Comparison of ENCODE assay signal across 24 mouse cellular contexts in the genomic region with DNA sequence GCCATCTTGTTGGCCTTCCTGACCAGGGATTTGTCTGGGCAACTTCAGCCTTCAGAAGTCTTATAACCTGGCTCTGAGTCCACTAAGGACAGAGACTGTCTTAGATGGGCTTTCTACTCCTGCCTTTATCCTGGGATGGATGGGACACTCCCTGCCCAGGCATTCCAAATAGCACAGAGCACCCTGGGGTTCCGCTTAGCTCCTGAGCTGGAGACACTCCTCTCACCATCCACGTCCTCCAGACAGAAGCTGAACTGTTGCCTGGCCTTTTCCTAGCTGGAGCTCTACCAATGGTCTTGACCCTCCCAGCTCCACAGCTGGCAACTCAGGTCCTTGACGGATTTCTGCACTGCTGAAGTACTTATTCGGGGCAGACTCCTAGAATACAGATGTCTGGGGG. TPM values are rescaled to one million over a fixed set of nuclear protein-coding genes. Genes with fewer than 3 reads are reported as not detected.
DNase-seq lines count a peak whose midpoint lies in the region; ATAC-seq and TF ChIP-seq lines count a peak whose summit lies in the region.
"Had no signal": no experiment of that assay in that cellular context is flagged by ENCODE, and none has a peak within 500 bp of the region (broad histone marks: within the 10 kb centered on the region; RNA-seq: fewer than 3 reads in every experiment).

No protein-coding gene starts in this region.

- no peaks in the 10 kb centered on the region for H3K4me1 ChIP-seq in forebrain, embryonic 13.5 days
- no peaks in the 10 kb centered on the region for H3K4me1 ChIP-seq in forebrain, embryonic 14.5 days (ENCODE audit: control insufficient read depth, insufficient read depth, low read length)
- H3K4me1 ChIP-seq in heart, adult 2 months (ENCODE audit: control insufficient read depth, insufficient read depth, low read length) = peaks cover 21% of the 10 kb centered on the region
- peaks cover 9% of the 10 kb centered on the region for H3K4me1 ChIP-seq in intestine, embryonic 16.5 days (ENCODE audit: control insufficient read depth, insufficient read depth, low read length)
- H3K4me1 ChIP-seq: forebrain, embryonic 12.5 days; hindbrain, embryonic 15.5 days had no signal

- H3K27ac ChIP-seq in forebrain, embryonic 13.5 days = no peak overlapping the region
- no peak overlapping the region for H3K27ac ChIP-seq in forebrain, embryonic 14.5 days (ENCODE audit: low read depth, low read length)
- peak overlapping the region; percentile 20 for H3K27ac ChIP-seq in heart, adult 2 months
- no peak overlapping the region for H3K27ac ChIP-seq in intestine, embryonic 16.5 days (ENCODE audit: low read length)
- H3K27ac ChIP-seq: embryonic facial prominence, embryonic 13.5 days; forebrain, embryonic 12.5 days; heart, embryonic 15.5 days; hindbrain, embryonic 15.5 days had no signal

- 54% methylated on average over 4 of the region's 4 CpGs for WGBS in forebrain, embryonic 13.5 days
- 62% methylated on average over 4 of the region's 4 CpGs for WGBS in forebrain, embryonic 14.5 days
- whole genome bisulfite sequencing in heart, adult 2 months = 64% methylated on average over 4 of the region's 4 CpGs
- 60% methylated on average over 4 of the region's 4 CpGs for WGBS in intestine, embryonic 16.5 days

- no peak for ATAC-seq in forebrain, embryonic 13.5 days
- ATAC-seq in forebrain, embryonic 14.5 days = no peak
- ATAC-seq in intestine, embryonic 16.5 days = no peak
- ATAC-seq: activated CD4-positive, CD25-positive, alpha-beta regulatory T cell, adult 4 months; CD4-positive, CD25-positive, alpha-beta regulatory T cell, adult 4 months; intestine, postnatal 0 days had no signal

- no peaks in the 10 kb centered on the region for H3K27me3 ChIP-seq in forebrain, embryonic 13.5 days
- no peaks in the 10 kb centered on the region for H3K27me3 ChIP-seq in forebrain, embryonic 14.5 days (replicated peaks; ENCODE audit: control insufficient read depth, insufficient read depth, low read length)
- no peaks in the 10 kb centered on the region for H3K27me3 ChIP-seq in heart, adult 2 months (ENCODE audit: control insufficient read depth, insufficient read depth, low read length)
- H3K27me3 ChIP-seq in myocyte (ENCODE audit: control insufficient read depth, insufficient read depth, insufficient read length) = no peaks in the 10 kb centered on the region
- H3K27me3 ChIP-seq in intestine, embryonic 16.5 days (replicated peaks; ENCODE audit: control insufficient read depth, insufficient read depth, low read length) = no peaks in the 10 kb centered on the region
- H3K27me3 ChIP-seq: embryonic facial prominence, embryonic 13.5 days; forebrain, embryonic 12.5 days; heart, embryonic 15.5 days; hindbrain, embryonic 15.5 days had no signal

- no peak overlapping the region for H3ac ChIP-seq in myocyte (ENCODE audit: control insufficient read depth, insufficient read length)

- no peak overlapping the region for H3K4me2 ChIP-seq in forebrain, embryonic 13.5 days
- H3K4me2 ChIP-seq in forebrain, embryonic 14.5 days (ENCODE audit: low read length) = no peak overlapping the region
- peak overlapping the region; percentile 40 for H3K4me2 ChIP-seq in myocyte (ENCODE audit: low read depth)
- H3K4me2 ChIP-seq in intestine, embryonic 16.5 days (ENCODE audit: low read depth, low read length) = no peak overlapping the region
- H3K4me2 ChIP-seq: embryonic facial prominence, embryonic 13.5 days; forebrain, embryonic 12.5 days; heart, embryonic 11.5 days; heart, embryonic 15.5 days; hindbrain, embryonic 15.5 days had no signal

- intact Hi-C loops in heart, adult 2 months (cut with DNase I) = no loop called here
- intact Hi-C loops in heart, postnatal 36 days (cut with DNase I) = no loop called here

- DNase-seq in forebrain, embryonic 14.5 days (ENCODE audit: low spot score) = no peak
- no peak for DNase-seq in heart, adult 2 months
- DNase-seq in heart, postnatal 36 days = no peak
- DNase-seq in ES-CJ7 (ENCODE audit: low read depth, low spot score) = peak; percentile 52
- DNase-seq: adrenal gland, adult 2 months; adrenal gland, postnatal 25 days; B cell, adult 2 months; cerebellum, adult 18-20 months; cerebellum, adult 9-11 months; cerebellum, postnatal 36 days; gastrocnemius, postnatal 14 days; heart, postnatal 14 days had no signal

- H3K79me2 ChIP-seq in heart, adult 2 months (replicated peaks; ENCODE audit: control insufficient read depth, insufficient read depth, low read length) = no peaks in the 10 kb centered on the region
- H3K79me2 ChIP-seq in myocyte (ENCODE audit: control insufficient read depth, insufficient read depth) = no peaks in the 10 kb centered on the region

- no peak overlapping the region for H3K4me3 ChIP-seq in forebrain, embryonic 13.5 days
- no peak overlapping the region for H3K4me3 ChIP-seq in forebrain, embryonic 14.5 days (ENCODE audit: low read depth, low read length)
- H3K4me3 ChIP-seq in heart, adult 2 months = no peak overlapping the region
- H3K4me3 ChIP-seq in myocyte = no peak overlapping the region
- H3K4me3 ChIP-seq in intestine, embryonic 16.5 days (ENCODE audit: low read length) = no peak overlapping the region
- H3K4me3 ChIP-seq: embryonic facial prominence, embryonic 13.5 days; forebrain, embryonic 12.5 days; heart, embryonic 15.5 days; hindbrain, embryonic 15.5 days had no signal

- TF ChIP-seq EP300 in heart, adult 2 months (IDR thresholded peaks at IDR 0.05; ENCODE audit: insufficient read depth, low read depth, low read length) = no peak

- H3K9me3 ChIP-seq in forebrain, embryonic 13.5 days (replicated peaks) = no peaks in the 10 kb centered on the region
- no peaks in the 10 kb centered on the region for H3K9me3 ChIP-seq in forebrain, embryonic 14.5 days (replicated peaks; ENCODE audit: control insufficient read depth, low read length)
- H3K9me3 ChIP-seq in intestine, embryonic 16.5 days (ENCODE audit: control insufficient read depth, low read length) = no peaks in the 10 kb centered on the region
- H3K9me3 ChIP-seq: embryonic facial prominence, embryonic 13.5 days; forebrain, embryonic 12.5 days; G1E; heart, embryonic 15.5 days; hindbrain, embryonic 15.5 days had no signal

- H3K36me3 ChIP-seq in forebrain, embryonic 13.5 days (ENCODE audit: poor library complexity, severe bottlenecking) = no peaks in the 10 kb centered on the region
- no peaks in the 10 kb centered on the region for H3K36me3 ChIP-seq in forebrain, embryonic 14.5 days (ENCODE audit: control insufficient read depth, insufficient read depth, low read length)
- H3K36me3 ChIP-seq in heart, adult 2 months (ENCODE audit: control insufficient read depth, insufficient read depth, low read length) = no peaks in the 10 kb centered on the region; the same call in 1 of the 2 replicates
- H3K36me3 ChIP-seq in myocyte (ENCODE audit: control insufficient read depth, insufficient read depth) = no peaks in the 10 kb centered on the region
- H3K36me3 ChIP-seq in intestine, embryonic 16.5 days (ENCODE audit: control insufficient read depth, insufficient read depth, low read length) = no peaks in the 10 kb centered on the region
- H3K36me3 ChIP-seq: embryonic facial prominence, embryonic 13.5 days; forebrain, embryonic 12.5 days; heart, embryonic 15.5 days; hindbrain, embryonic 15.5 days had no signal

- no peak for TF ChIP-seq POLR2A in heart, adult 2 months (IDR thresholded peaks at IDR 0.05; ENCODE audit: insufficient read depth, low read depth, low read length)
- no peak for TF ChIP-seq POLR2A in myocyte (IDR thresholded peaks at IDR 0.05; ENCODE audit: insufficient read length, low read depth)

- 0 out of 2 replicates have a peak overlapping the region, but pooled peaks have one; percentile 18 for H3K9ac ChIP-seq in forebrain, embryonic 13.5 days
- no peak overlapping the region for H3K9ac ChIP-seq in forebrain, embryonic 14.5 days (ENCODE audit: low read length)
- no peak overlapping the region for H3K9ac ChIP-seq in heart, adult 2 months (ENCODE audit: low read depth, low read length)
- no peak overlapping the region for H3K9ac ChIP-seq in intestine, embryonic 16.5 days (ENCODE audit: low read depth, low read length)
- H3K9ac ChIP-seq: embryonic facial prominence, embryonic 13.5 days; forebrain, embryonic 12.5 days; heart, embryonic 15.5 days; hindbrain, embryonic 15.5 days had no signal

- TF ChIP-seq CTCF in heart, adult 2 months (IDR thresholded peaks at IDR 0.05) = no peak

TF ChIP-seq in myocyte, 11 proteins besides CTCF, POLR2A, EP300 and RAD21 (continues in another document):
- TF ChIP-seq MYOG (IDR thresholded peaks at IDR 0.05; ENCODE audit: control insufficient read depth in 1 of 3, insufficient read depth in 1 of 3, insufficient read length in 2 of 3, low read depth in 2 of 3) (no peak), POLR2AphosphoS2 (IDR thresholded peaks at IDR 0.05; ENCODE audit: insufficient read length, low read depth) (no peak), MYOD1 (IDR thresholded peaks at IDR 0.05; ENCODE audit: control insufficient read depth in 1 of 3, insufficient read length in 2 of 3, low read depth in 2 of 3) (no peak), E2F4 (IDR thresholded peaks at IDR 0.05; ENCODE audit: insufficient read depth) (no peak), MAX (IDR thresholded peaks at IDR 0.05; ENCODE audit: low read depth) (no peak)

RNA-seq across cellular contexts. Expression of a gene that starts 26.9 kb away (rescaled TPM):
- 26.1 and 28.5 TPM in 2 replicates for polyA plus RNA-seq in forebrain, embryonic 13.5 days (2015; fragmentation: Nextera tagmentation; extraction: Ambion mirVana)
- 15.1 and 15.7 TPM in 2 replicates for polyA plus RNA-seq in forebrain, embryonic 14.5 days (2014; fragmentation: Nextera tagmentation; extraction: Ambion mirVana)
- 1 to 10 TPM; 4.4 to 4.9 TPM for total RNA-seq in heart, adult 2 months (2021)
- polyA plus RNA-seq in heart, adult 2 months (2012; rRNA removed) = 2.1 and 2.8 TPM in 2 replicates
- total RNA-seq in heart, postnatal 36 days (2021) = 1 to 10 TPM; 4.4 to 6.3 TPM
- polyA plus RNA-seq in myocyte (2012; fragmentation: generic; extraction: Trizol) = 6.1 TPM
- 31.2 and 31.3 TPM in 2 replicates for polyA plus RNA-seq in intestine, embryonic 16.5 days (2015; fragmentation: Nextera tagmentation; extraction: Ambion mirVana)

RNA-seq across cellular contexts. Expression of a gene that starts 29.0 kb away (rescaled TPM):
- 81.7 and 90.6 TPM in 2 replicates for polyA plus RNA-seq in forebrain, embryonic 13.5 days (2015; fragmentation: Nextera tagmentation; extraction: Ambion mirVana)
- 90.6 and 108 TPM in 2 replicates for polyA plus RNA-seq in forebrain, embryonic 14.5 days (2014; fragmentation: Nextera tagmentation; extraction: Ambion mirVana)
- 100 to 1,000 TPM; 279 to 331 TPM for total RNA-seq in heart, adult 2 months (2021)
- polyA plus RNA-seq in heart, adult 2 months (2012; rRNA removed) = 172 and 183 TPM in 2 replicates
- total RNA-seq in heart, postnatal 36 days (2021) = 100 to 1,000 TPM; 316 to 318 TPM
- 246 TPM for polyA plus RNA-seq in myocyte (2012; fragmentation: generic; extraction: Trizol)
- polyA plus RNA-seq in intestine, embryonic 16.5 days (2015; fragmentation: Nextera tagmentation; extraction: Ambion mirVana) = 52.8 and 57.2 TPM in 2 replicates

RNA-seq across cellular contexts. Expression of a gene that starts 52.8 kb away (rescaled TPM):
- 0.33 and 0.45 TPM in 2 replicates for polyA plus RNA-seq in forebrain, embryonic 13.5 days (2015; fragmentation: Nextera tagmentation; extraction: Ambion mirVana)
- 1.1 TPM in 1 of 2 replicates, not detected in the other for polyA plus RNA-seq in forebrain, embryonic 14.5 days (2014; fragmentation: Nextera tagmentation; extraction: Ambion mirVana)
- total RNA-seq in heart, adult 2 months (2021) = not detected
- 0.35 and 1.5 TPM in 2 replicates for polyA plus RNA-seq in heart, adult 2 months (2012; rRNA removed)
- not detected for total RNA-seq in heart, postnatal 36 days (2021)
- polyA plus RNA-seq in myocyte (2012; fragmentation: generic; extraction: Trizol) = not detected
- polyA plus RNA-seq in intestine, embryonic 16.5 days (2015; fragmentation: Nextera tagmentation; extraction: Ambion mirVana) = 1.9 and 3.5 TPM in 2 replicates
- total RNA-seq: adrenal gland, postnatal 25 days; G1E; gastrocnemius, postnatal 14 days had no signal
- polyA plus RNA-seq: activated CD4-positive, CD25-positive, alpha-beta regulatory T cell, adult 4 months; adrenal gland, adult 2 months; CD4-positive, CD25-positive, alpha-beta regulatory T cell, adult 4 months had no signal
